Mouse (Mus musculus): ENCODE measurements at regions not wholly inside any gene's neighbourhood (a gene's known extent, or its start where the extent isn't known, plus 50 kb on each side); places are given as distances from the start of the nearest gene placed in this dataset.
A peak's percentile ranks its signal among the peaks of the same experiment; 100 is the strongest.

- no peak for ATAC-seq
- no peak overlapping the region for H3K27ac ChIP-seq (ENCODE audit: low read depth, low read length)
These were observed 96.2 kb upstream of the Spred2 start for GRCm38 (mm10) chr11:19827996-19828395.

GRCm38 (mm10) chr11:19828959-19829401, 95.2 kb upstream of the Spred2 start:
- WGBS = 67% methylated on average over 8 of the region's 8 CpGs
- H3K27ac ChIP-seq (ENCODE audit: low read depth, low read length) = no peak overlapping the region
- no peak for TF ChIP-seq CTCF (IDR thresholded peaks at IDR 0.05; ENCODE audit: low read depth)

More at GRCm38 (mm10) chr11:19827996-19828395, 96.2 kb upstream of the Spred2 start:
- Histone ChIP-seq H3K4me3 (ENCODE audit: low read depth, low read length) (no peak overlapping the region), H3K27me3 (replicated peaks; ENCODE audit: control insufficient read depth, insufficient read depth, low read length) (no peaks in the 10 kb centered on the region), H3K9me3 (ENCODE audit: control insufficient read depth) (no peaks in the 10 kb centered on the region), H3K4me2 (replicated peaks; ENCODE audit: low read depth) (no peak overlapping the region), H3K9ac (ENCODE audit: low read depth, low read length) (no peak overlapping the region), H3K36me3 (ENCODE audit: control insufficient read depth, insufficient read depth) (no peaks in the 10 kb centered on the region), H3K4me1 (replicated peaks; ENCODE audit: control insufficient read depth, insufficient read depth, low read length) (no peaks in the 10 kb centered on the region)
- TF ChIP-seq CTCF (IDR thresholded peaks at IDR 0.05; ENCODE audit: low read depth) = no peak
- WGBS = 61% methylated on average over 11 of the region's 11 CpGs

GRCm38 (mm10) chr11:19829564-19830279, 94.5 kb upstream of the Spred2 start:
- ATAC-seq = no peak
- Histone ChIP-seq H3K9me3 (ENCODE audit: control insufficient read depth) (no peaks in the 10 kb centered on the region), H3K4me2 (replicated peaks; ENCODE audit: low read depth) (no peak overlapping the region), H3K4me3 (ENCODE audit: low read depth, low read length) (no peak overlapping the region), H3K27ac (ENCODE audit: low read depth, low read length) (no peak overlapping the region), H3K27me3 (replicated peaks; ENCODE audit: control insufficient read depth, insufficient read depth, low read length) (no peaks in the 10 kb centered on the region), H3K36me3 (ENCODE audit: control insufficient read depth, insufficient read depth) (no peaks in the 10 kb centered on the region), H3K4me1 (replicated peaks; ENCODE audit: control insufficient read depth, insufficient read depth, low read length) (no peaks in the 10 kb centered on the region), H3K9ac (ENCODE audit: low read depth, low read length) (no peak overlapping the region)
- 46% methylated on average over 9 of the region's 9 CpGs for WGBS
- no peak for TF ChIP-seq CTCF (IDR thresholded peaks at IDR 0.05; ENCODE audit: low read depth)

More at GRCm38 (mm10) chr11:19828959-19829401, 95.2 kb upstream of the Spred2 start:
- Histone ChIP-seq H3K36me3 (ENCODE audit: control insufficient read depth, insufficient read depth) (no peaks in the 10 kb centered on the region), H3K4me1 (replicated peaks; ENCODE audit: control insufficient read depth, insufficient read depth, low read length) (no peaks in the 10 kb centered on the region), H3K4me3 (ENCODE audit: low read depth, low read length) (no peak overlapping the region), H3K9me3 (ENCODE audit: control insufficient read depth) (no peaks in the 10 kb centered on the region), H3K9ac (ENCODE audit: low read depth, low read length) (no peak overlapping the region), H3K4me2 (replicated peaks; ENCODE audit: low read depth) (no peak overlapping the region), H3K27me3 (replicated peaks; ENCODE audit: control insufficient read depth, insufficient read depth, low read length) (no peaks in the 10 kb centered on the region)
- ATAC-seq = no peak

GRCm38 (mm10) chr11:19830280-19831062, 93.7 kb upstream of the Spred2 start:
- H3K9ac ChIP-seq (ENCODE audit: low read depth, low read length) = no peak overlapping the region
- H3K27ac ChIP-seq (ENCODE audit: low read depth, low read length) = no peak overlapping the region
- H3K9me3 ChIP-seq (ENCODE audit: control insufficient read depth) = no peaks in the 10 kb centered on the region
- no peak for ATAC-seq
- H3K36me3 ChIP-seq (ENCODE audit: control insufficient read depth, insufficient read depth) = no peaks in the 10 kb centered on the region
- H3K27me3 ChIP-seq (replicated peaks; ENCODE audit: control insufficient read depth, insufficient read depth, low read length) = no peaks in the 10 kb centered on the region
- 20% methylated on average over 18 of the region's 18 CpGs for WGBS
- 0 out of 2 replicates have a peak overlapping the region, but pooled peaks have one; percentile 24 for H3K4me2 ChIP-seq (replicated peaks; ENCODE audit: low read depth)
- H3K4me3 ChIP-seq (ENCODE audit: low read depth, low read length) = no peak overlapping the region
- peak; percentile 98 for TF ChIP-seq CTCF (IDR thresholded peaks at IDR 0.05; ENCODE audit: low read depth)
- H3K4me1 ChIP-seq (replicated peaks; ENCODE audit: control insufficient read depth, insufficient read depth, low read length) = no peaks in the 10 kb centered on the region

- WGBS = 66% methylated on average over 8 of the region's 8 CpGs
- H3K27ac ChIP-seq (ENCODE audit: low read depth, low read length) = no peak overlapping the region
- TF ChIP-seq CTCF (IDR thresholded peaks at IDR 0.05; ENCODE audit: low read depth) = no peak
These were observed 89.6 kb upstream of the Spred2 start for GRCm38 (mm10) chr11:19834561-19834960.

GRCm38 (mm10) chr11:19835221-19835745, 88.9 kb upstream of the Spred2 start:
- Histone ChIP-seq H3K4me1 (replicated peaks; ENCODE audit: control insufficient read depth, insufficient read depth, low read length) (no peaks in the 10 kb centered on the region), H3K4me3 (ENCODE audit: low read depth, low read length) (no peak overlapping the region), H3K9me3 (ENCODE audit: control insufficient read depth) (no peaks in the 10 kb centered on the region), H3K36me3 (ENCODE audit: control insufficient read depth, insufficient read depth) (no peaks in the 10 kb centered on the region), H3K27ac (ENCODE audit: low read depth, low read length) (no peak overlapping the region), H3K27me3 (replicated peaks; ENCODE audit: control insufficient read depth, insufficient read depth, low read length) (no peaks in the 10 kb centered on the region), H3K9ac (ENCODE audit: low read depth, low read length) (no peak overlapping the region), H3K4me2 (replicated peaks; ENCODE audit: low read depth) (no peak overlapping the region)
- ATAC-seq = no peak
- WGBS = 40% methylated on average over 6 of the region's 6 CpGs
- peak; percentile 55 for TF ChIP-seq CTCF (IDR thresholded peaks at IDR 0.05; ENCODE audit: low read depth)

More at GRCm38 (mm10) chr11:19834561-19834960, 89.6 kb upstream of the Spred2 start:
- Histone ChIP-seq H3K9ac (ENCODE audit: low read depth, low read length) (no peak overlapping the region), H3K27me3 (replicated peaks; ENCODE audit: control insufficient read depth, insufficient read depth, low read length) (no peaks in the 10 kb centered on the region), H3K4me3 (ENCODE audit: low read depth, low read length) (no peak overlapping the region), H3K36me3 (ENCODE audit: control insufficient read depth, insufficient read depth) (no peaks in the 10 kb centered on the region), H3K4me1 (replicated peaks; ENCODE audit: control insufficient read depth, insufficient read depth, low read length) (no peaks in the 10 kb centered on the region), H3K9me3 (ENCODE audit: control insufficient read depth) (no peaks in the 10 kb centered on the region), H3K4me2 (replicated peaks; ENCODE audit: low read depth) (no peak overlapping the region)
- no peak for ATAC-seq
